Mouse (Mus musculus) heart, postnatal 25 days (tissue): ENCODE measurements around the gene Nwd2. TPM values are rescaled to one million over a fixed set of nuclear protein-coding genes. Genes with fewer than 3 reads are reported as not detected.

Source experiments
- DNase-seq: peaks from one replicate; pipeline ENCODE4 v3.0.0; 2022; ENCODE audit warnings: low spot score
- intact Hi-C: fragments of 180-260 bp; cut with DNase I; formaldehyde crosslinking; loops from one replicate; pipeline ENCODE4 v1.15.1; 2025
- total RNA-seq, 2 experiments: library from RNA; stranded (reverse); gene quantifications; 2 replicates each; pipeline ENCODE4 v1.2.3; 2021

Nwd2 gene
- total RNA-seq, 2 experiments from 2014 or later: not detected

DNA sequence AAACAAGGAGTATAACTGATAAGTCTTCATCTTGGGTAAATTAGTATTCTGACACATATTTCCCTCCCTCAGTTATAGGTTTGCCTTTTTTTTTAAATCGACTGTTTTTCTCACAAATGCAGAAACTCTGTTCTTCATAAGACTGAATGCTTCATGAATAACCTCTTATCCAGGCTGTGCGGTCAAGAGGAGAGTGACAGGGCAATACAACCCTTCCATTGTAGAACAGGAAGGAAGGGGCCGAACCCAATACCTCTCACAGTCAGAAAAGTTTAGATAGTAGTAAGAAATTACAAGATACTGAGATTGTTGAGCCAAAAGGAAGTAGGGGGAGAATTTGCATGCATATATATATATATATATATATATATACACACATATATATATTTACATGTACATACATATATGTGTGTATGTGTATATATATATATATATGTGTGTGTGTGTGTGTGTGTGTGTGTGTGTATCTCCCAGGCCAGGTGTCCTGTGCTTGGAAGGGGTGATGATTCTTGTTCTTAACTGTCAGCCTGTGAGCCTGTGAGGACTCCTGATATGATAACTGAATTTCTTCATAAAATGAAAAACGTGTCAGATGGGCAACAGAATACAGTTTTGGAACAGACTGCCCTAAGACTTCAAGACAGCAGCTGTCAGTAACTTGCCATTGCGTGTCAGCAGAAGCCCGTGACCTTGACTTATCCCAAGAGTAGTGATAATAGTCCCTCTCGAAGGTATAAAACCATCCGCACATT is 175.9 kb downstream of the Nwd2 start:
- no peak for DNase-seq
- intact Hi-C loops: no loop called here

DNA sequence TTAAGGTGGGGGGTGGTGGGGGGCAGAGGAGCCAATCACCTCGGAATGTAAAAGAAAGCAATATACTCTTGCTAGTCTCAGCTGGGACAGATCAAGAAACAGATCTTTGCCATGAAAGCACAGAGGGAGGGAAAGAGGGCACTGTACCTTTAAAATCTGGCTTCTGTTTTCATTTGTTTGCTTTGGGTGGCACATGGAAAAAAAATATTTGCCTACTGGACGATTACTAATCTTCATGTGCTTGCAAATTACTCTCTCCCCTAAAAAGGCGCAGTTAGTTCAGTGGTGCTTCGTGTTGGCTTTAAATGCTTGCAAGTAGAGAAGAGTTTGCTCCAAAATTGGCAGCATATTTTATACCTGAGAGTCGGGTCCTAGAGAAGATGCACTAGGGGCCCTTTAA is 177.0 kb downstream of the Nwd2 start:
- intact Hi-C loops: no loop called here
- DNase-seq: no peak

DNA sequence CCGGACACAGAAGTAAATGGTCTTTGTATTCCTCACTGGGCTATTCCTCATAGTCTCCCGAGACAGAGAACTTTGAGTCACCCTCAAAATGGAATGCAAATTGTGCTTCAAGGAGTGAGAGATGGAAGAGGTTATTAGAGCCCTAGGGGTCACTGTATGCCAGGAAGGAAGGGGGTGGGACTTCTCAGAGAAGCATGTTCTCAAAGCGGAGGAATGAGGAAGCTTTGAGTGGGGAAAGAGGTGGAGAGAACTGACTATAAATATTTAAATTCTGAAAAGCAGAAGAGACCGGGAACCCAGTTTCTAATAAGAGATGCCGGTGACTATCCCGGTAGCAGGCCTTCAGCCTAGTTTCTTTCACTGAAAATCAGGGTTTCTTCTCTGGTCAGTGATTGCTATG is 178.1 kb downstream of the Nwd2 start:
- intact Hi-C loops: no loop called here
- DNase-seq: no peak

DNA sequence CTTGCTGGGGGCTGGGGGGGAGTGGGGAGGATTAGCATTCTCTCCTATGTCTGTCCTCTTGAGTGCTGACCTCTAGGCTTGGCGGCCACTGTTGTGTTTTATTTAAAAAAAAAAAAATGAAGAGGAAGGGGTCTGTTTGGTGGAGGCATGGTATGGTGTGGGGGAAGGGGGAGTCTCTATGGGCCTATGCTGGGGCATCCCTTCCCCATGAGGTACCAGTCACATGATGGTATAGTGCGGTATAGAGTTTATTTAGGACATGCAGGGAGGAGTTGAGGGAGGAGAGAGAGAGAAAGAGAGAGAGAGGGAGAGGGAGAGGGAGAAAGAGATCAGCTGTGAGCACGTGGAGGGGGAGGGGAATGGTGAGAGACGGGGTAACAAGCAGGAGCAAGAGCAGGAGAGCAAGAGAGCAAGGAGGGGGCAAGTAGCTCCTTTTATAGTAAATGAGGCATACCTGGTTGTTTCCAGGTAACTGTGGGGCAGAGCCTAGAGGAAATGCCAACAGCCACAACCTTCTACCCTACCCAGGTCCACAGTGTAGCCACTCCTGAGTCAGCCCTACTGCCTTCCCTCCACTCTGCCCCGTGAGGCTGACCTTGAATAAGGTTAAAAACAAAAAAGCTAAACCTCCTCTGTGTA is 178.6 kb downstream of the Nwd2 start:
- no peak for DNase-seq
- intact Hi-C loops: no loop called here

DNA sequence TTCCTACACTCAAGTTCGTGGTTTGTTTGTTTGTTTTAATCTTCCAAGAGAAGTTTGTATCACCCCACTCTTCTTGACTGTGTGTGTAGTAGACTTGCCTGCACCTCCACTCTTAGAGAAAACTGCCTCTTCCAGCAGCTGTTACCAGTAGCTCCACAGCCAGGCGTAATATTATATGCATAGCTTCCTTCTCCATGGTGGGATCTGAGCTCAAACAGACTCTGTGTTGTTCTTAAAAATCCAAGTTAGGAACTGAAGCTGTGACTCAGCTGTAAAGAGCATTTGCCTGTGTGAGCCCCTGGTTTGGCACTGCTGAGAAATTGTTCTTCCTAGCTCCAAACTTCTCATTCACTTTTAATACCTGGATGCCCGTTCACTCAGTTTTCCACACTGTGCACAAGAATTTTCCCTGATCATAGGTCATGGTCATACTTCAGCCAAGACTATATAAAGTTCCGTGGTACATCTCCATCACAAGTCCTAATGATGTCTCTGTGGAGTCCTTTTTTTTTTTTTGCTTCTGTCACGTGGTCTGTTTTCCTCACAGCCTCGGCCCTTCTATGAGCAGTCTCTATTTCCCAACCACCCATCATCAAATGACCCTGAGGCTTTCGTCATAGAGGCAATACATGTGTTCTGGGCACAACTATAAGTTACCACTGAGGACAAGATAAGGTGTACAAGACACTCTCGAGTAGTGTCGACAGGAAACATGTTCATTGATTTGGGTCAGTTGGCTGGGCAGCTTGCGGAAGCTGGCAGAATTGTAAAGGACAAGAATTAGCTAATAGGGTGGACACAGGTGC is 179.7 kb downstream of the Nwd2 start:
- no peak for DNase-seq
- intact Hi-C loops: no loop called here

DNA sequence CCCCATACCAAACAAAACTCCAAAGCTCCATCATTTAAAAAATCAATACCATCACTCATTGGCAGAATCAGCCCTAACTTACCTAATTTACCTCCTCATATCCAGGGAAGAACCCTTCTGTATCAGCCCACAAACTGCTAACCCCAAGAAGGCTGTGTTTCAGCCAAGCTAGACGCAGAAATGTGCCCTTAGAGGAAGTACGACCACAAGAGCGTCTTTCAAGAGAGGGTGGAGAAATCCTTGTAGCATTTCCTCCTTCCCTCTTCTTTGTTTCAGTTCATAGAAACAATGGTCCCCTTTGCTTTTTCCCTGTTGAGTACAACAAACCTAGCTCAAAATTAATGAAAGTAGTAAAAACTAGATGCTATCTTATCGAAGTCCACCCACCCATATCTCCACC is 182.2 kb downstream of the Nwd2 start:
- intact Hi-C loops: no loop called here
- DNase-seq: no peak

DNA sequence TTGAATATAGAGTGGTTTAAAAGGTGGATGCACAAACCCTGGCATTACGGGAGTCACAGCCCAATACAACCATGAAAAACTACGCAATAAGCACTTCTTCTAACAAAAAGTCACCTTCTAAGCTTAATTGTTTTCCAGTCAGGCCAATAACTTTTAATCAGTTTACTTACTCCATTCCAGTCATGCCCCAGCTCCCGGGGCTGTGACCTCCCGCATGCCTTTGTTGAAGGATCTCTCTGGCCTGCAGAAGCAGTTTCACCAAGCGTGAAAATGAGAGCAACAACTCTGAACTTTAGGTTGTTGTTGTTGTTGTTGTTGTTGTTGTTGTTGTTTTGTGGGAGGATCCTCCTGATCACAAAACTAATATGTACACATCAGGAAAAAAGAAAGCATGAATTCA is 185.1 kb downstream of the Nwd2 start:
- DNase-seq: no peak
- intact Hi-C loops: no loop called here

DNA sequence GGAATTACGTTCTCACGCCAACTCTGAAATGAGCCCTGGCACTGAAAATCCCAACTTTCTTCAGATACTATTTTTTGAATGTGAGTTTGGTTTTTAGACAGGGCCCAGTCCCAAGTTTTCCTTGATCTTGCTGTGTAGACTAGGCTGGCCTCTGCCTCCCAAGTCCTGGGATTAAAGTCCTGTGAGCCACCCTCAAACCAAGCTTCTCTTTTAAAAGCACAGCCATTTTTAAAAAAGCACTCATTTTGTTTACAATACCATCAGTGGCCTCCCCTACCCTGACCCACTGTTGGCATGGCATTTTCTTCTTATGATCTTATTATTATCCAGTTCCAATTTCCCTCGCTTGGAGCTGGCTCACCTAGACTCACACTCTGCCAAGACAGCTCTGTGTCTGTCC is 185.5 kb downstream of the Nwd2 start:
- intact Hi-C loops: no loop called here
- DNase-seq: no peak

DNA sequence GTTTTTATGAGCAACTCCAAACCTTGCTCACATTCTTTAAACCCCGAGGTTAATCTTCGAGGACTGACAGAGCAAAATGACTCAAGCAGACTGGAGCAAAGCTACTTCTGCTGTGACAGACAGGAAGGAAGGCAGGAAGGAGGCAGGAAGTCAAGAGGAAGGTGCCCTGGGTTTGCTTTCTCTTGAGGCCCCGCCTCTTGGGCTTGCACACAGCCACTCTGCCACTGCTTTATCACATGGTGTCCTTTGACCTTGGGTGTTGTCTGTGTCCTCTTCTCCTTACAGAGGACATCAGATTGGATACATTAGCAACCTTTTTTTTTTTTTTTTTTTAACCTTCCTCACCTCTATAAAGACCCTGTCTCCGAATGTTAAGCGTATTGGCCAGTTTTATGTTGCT is 188.2 kb downstream of the Nwd2 start:
- DNase-seq: no peak
- intact Hi-C loops: no loop called here

DNA sequence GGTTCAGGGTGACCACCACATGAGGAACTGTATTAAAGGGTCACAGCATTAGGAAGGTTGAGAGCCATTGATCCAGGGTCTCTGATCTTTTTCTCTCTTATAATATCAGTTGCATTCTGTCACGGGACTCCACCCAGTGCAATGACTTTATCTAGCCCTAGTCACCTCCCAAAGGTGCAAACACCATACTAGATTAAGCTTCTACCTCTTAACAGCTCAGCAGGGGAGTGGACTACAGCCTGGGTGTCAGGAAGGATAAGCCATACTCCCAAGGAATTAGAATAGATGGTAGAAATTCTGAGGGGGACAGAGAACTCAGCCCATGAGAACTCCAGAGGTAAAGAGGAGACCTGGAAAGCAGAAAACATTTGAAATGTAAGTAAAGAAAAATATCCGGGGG is 188.9 kb downstream of the Nwd2 start:
- no peak for DNase-seq
- intact Hi-C loops: no loop called here

DNA sequence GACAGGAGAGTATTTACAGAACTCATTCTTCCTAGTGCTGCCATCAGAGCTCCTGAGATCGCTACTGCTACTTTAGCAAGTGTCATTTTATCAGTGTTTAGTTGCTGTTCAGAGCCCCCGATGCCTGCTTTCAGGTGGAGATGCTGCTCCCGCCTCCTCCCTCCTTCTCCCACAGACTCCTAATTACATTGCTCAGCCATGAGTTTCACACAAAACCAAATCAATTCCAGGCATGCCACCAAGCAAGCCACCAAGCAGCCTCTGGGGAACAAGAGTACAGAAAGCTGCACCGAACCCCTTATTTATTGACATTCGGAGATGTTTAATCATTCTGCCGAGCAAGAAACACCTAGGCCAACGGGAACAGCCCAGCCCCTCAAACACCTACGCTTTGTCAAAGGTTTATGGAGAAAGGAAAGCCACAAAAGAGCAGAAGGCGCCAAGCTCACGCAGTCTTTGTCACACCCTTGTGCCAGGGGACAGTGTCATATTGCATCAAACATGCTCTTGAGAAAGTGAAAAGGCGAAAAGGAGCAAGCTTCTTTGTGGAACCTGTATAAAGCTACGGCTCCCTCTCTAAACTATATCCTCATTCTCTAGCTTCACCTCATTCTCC is 191.0 kb downstream of the Nwd2 start:
- intact Hi-C loops: no loop called here
- DNase-seq: no peak

DNA sequence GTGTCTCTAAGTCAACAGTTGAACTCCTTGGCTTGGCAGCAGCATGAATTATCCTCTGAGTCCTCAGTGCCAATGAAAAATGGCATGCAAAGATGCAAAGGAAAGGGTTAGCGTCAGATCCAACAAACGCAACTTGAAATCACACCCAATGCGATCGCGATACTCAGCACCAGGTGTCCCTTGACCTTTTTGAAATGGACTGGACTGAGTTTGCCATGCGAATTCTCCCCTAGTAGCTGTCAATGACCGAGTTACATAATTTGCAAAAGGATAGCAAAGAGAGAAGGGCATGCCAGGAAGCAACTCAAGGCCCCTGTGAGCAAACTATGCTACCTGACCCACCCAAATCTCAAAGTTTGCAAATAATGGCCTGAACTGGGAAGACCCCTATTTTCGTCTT is 198.2 kb downstream of the Nwd2 start:
- intact Hi-C loops: no loop called here
- DNase-seq: no peak

DNA sequence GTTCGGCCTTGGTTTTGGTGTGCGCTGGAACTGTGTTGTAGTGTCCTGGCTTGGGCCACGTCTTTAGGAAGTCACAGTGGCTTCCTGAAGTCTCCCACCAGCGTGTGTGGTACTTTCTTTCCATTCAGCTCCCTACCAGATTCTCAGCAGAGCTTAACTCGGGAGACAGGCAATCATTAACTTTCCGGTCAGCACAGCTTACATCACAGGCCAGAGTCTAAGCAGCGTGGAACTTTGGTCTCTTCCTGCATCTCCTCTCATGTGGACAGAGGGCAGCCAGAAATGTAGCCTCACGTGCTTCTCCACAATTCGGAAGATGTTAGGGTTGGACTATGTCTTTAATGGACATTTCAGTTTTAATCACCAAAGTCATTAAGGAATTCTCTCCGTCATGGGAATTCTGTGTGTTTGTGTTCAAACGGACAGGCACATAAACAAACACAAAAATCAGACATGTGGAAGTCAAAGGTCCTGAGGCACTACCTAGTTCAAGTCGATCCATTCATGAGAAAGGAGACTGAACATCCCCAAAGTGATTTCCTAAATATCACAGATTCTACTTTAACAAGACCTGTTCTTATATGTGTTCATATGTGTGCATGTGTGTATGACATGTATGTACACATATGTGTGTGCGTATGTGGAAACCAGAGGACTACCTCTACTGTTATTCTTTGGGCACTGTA is 198.8 kb downstream of the Nwd2 start:
- no peak for DNase-seq
- intact Hi-C loops: no loop called here

DNA sequence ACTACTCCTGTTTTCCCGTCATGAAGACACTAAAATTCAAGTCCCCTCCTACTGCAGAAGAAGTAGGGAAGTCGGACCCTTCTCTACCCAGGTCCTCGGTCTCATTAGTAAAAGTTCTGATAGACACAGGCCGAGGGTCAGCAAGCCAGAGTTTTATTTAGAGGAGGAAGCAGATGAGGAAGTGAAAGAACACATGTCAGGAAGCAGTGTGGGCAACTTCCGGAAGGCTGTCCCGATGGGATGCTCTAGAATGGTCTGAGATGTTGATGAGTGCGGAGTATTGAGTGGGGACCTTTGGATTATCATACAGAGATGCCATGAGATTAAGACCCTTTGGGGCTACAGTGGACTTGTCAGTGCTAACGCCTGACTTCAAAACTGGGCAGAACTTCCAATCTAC is 210.0 kb downstream of the Nwd2 start:
- intact Hi-C loops: no loop called here
- DNase-seq: no peak

Other genes starting within 250 kb of the Nwd2 start
- 1 to 10 TPM; 2.1 TPM for gene 0610040J01Rik, start 163.3 kb downstream of the Nwd2 start, total RNA-seq